Mouse (Mus musculus) neural tube, embryonic 10.5 days (tissue): Measurements from ENCODE around the gene Zbed3.
"Not testable (repeated sequence)": the region's sequence is repeated elsewhere in the genome, so short reads cannot be mapped to it uniquely, and the experiment has no call there.

ENCODE experiments used
- DNase-seq: peaks from one replicate; pipeline ENCODE4 v3.0.0-alpha.2; 2017; ENCODE audit warnings: low spot score; ENCODE audit errors: extremely low spot score

Gene Zbed3

GRCm38 (mm10) chr13:95330507-95330906 lies 7.1 kb downstream of the Zbed3 start:
- no peak for DNase-seq

- DNase-seq, result no peak
Measured at GRCm38 (mm10) chr13:95332086-95332899, 8.9 kb downstream of the Zbed3 start.

- no peak for DNase-seq
Measured at GRCm38 (mm10) chr13:95336122-95336677, 12.8 kb downstream of the Zbed3 start.

- no peak for DNase-seq
Measured at GRCm38 (mm10) chr13:95343470-95343869, 20.1 kb downstream of the Zbed3 start.

- no peak for DNase-seq
Measured at GRCm38 (mm10) chr13:95345869-95346268, 22.5 kb downstream of the Zbed3 start.

- DNase-seq, result peak; percentile 87
Measured at GRCm38 (mm10) chr13:95347018-95347696, 23.7 kb downstream of the Zbed3 start.

GRCm38 (mm10) chr13:95348476-95348875 lies 25.1 kb downstream of the Zbed3 start:
- DNase-seq, result no peak

- no peak for DNase-seq
Measured at GRCm38 (mm10) chr13:95358223-95358622, 34.8 kb downstream of the Zbed3 start.

- DNase-seq, result no peak
Measured at GRCm38 (mm10) chr13:95363440-95363839, 40.0 kb downstream of the Zbed3 start.

- DNase-seq, result no peak
Measured at GRCm38 (mm10) chr13:95366356-95366755, 42.9 kb downstream of the Zbed3 start.

GRCm38 (mm10) chr13:95374701-95375553 lies 51.5 kb downstream of the Zbed3 start, which contains the start of gene Aggf1:
Gene Aggf1 (minus strand): TSS chr13:95375352.
- peak; percentile 88 for DNase-seq

GRCm38 (mm10) chr13:95375554-95375914 lies 52.1 kb downstream of the Zbed3 start:
- no peak for DNase-seq

- DNase-seq, result not testable (repeated sequence)
Measured at GRCm38 (mm10) chr13:95376689-95377289, 53.4 kb downstream of the Zbed3 start.

GRCm38 (mm10) chr13:95378696-95379095 lies 55.3 kb downstream of the Zbed3 start:
- no peak for DNase-seq

GRCm38 (mm10) chr13:95382418-95382817 lies 59.0 kb downstream of the Zbed3 start:
- no peak for DNase-seq
